Comparison of ENCODE assay signal across 23 mouse cellular contexts in the genomic region with DNA sequence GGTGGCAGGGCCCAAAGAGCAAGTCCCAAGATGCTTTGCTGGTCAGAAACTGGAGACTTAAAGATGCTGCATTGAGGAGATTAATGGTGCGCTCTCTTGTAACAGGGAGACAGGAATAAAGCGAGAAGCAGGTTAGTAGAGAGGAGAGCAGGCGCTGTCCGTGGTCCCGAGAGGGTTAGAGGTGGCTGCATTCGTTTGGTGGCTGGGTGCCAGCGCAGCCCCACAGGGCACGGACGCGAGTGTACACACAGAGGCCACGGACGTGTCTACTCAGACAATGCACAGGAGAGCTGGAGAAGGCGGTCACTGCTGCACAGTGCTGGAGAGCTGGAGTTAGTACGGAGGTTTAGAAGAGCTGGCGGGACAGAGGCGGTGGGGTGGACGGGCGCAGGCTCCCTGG.
DNase-seq lines count a peak whose midpoint lies in the region; ATAC-seq and TF ChIP-seq lines count a peak whose summit lies in the region.
"Had no signal": no experiment of that assay in that cellular context is flagged by ENCODE, and none has a peak within 500 bp of the region (broad histone marks: within the 10 kb centered on the region; RNA-seq: fewer than 3 reads in every experiment).

No protein-coding gene starts in this region.

- no peak for TF ChIP-seq POLR2A in testis, adult 2 months (IDR thresholded peaks at IDR 0.05; ENCODE audit: control insufficient read depth, low read depth, low read length)

- H3K4me1 ChIP-seq in embryonic facial prominence, embryonic 11.5 days (ENCODE audit: control insufficient read depth, insufficient read depth, low read length) = no peaks in the 10 kb centered on the region
- peaks cover 7% of the 10 kb centered on the region; the same call in 1 of the 2 replicates for H3K4me1 ChIP-seq in embryonic facial prominence, embryonic 10.5 days
- H3K4me1 ChIP-seq in testis, adult 2 months (ENCODE audit: control insufficient read depth, insufficient read depth, low read length) = peaks cover 2% of the 10 kb centered on the region
- H3K4me1 ChIP-seq: embryonic facial prominence, embryonic 15.5 days; hindbrain, embryonic 12.5 days had no signal

- TF ChIP-seq CTCF in testis, adult 2 months (IDR thresholded peaks at IDR 0.05; ENCODE audit: control insufficient read depth, insufficient read depth, insufficient replicate concordance, low read depth, low read length) = no peak

- 90% methylated on average over 18 of the region's 18 CpGs for WGBS in embryonic facial prominence, embryonic 11.5 days
- 93% methylated on average over 18 of the region's 18 CpGs for WGBS in embryonic facial prominence, embryonic 10.5 days

- H3K27me3 ChIP-seq in embryonic facial prominence, embryonic 11.5 days (ENCODE audit: control insufficient read depth, insufficient read depth, low read length) = no peaks in the 10 kb centered on the region
- H3K27me3 ChIP-seq in embryonic facial prominence, embryonic 10.5 days (replicated peaks; ENCODE audit: low read depth, poor library complexity, severe bottlenecking) = no peaks in the 10 kb centered on the region
- H3K27me3 ChIP-seq in testis, adult 2 months (ENCODE audit: control insufficient read depth, insufficient read depth, low read length) = no peaks in the 10 kb centered on the region
- H3K27me3 ChIP-seq: embryonic facial prominence, embryonic 15.5 days; hindbrain, embryonic 12.5 days had no signal

- H3K4me3 ChIP-seq in embryonic facial prominence, embryonic 11.5 days (ENCODE audit: low read depth, low read length) = no peak overlapping the region
- no peak overlapping the region for H3K4me3 ChIP-seq in embryonic facial prominence, embryonic 10.5 days
- H3K4me3 ChIP-seq in testis, adult 2 months (ENCODE audit: control insufficient read depth, low read depth, low read length) = peak overlapping the region; percentile 75
- H3K4me3 ChIP-seq: embryonic facial prominence, embryonic 15.5 days; erythroblast, embryonic 14.5 days; heart, embryonic 10.5 days; hindbrain, embryonic 12.5 days had no signal

- H3K36me3 ChIP-seq in embryonic facial prominence, embryonic 11.5 days (replicated peaks; ENCODE audit: control insufficient read depth, insufficient read depth, low read depth, low read length) = peaks cover 21% of the 10 kb centered on the region
- H3K36me3 ChIP-seq in embryonic facial prominence, embryonic 10.5 days (replicated peaks) = peaks cover 100% of the 10 kb centered on the region
- no peaks in the 10 kb centered on the region for H3K36me3 ChIP-seq in testis, adult 2 months (ENCODE audit: control insufficient read depth, insufficient read depth, low read length)

- H3K4me2 ChIP-seq in embryonic facial prominence, embryonic 11.5 days (ENCODE audit: low read depth, low read length) = no peak overlapping the region
- H3K4me2 ChIP-seq: embryonic facial prominence, embryonic 15.5 days; hindbrain, embryonic 12.5 days had no signal

- no peak overlapping the region for H3K27ac ChIP-seq in embryonic facial prominence, embryonic 11.5 days (replicated peaks; ENCODE audit: low read depth, low read length)
- H3K27ac ChIP-seq in embryonic facial prominence, embryonic 10.5 days (replicated peaks) = no peak overlapping the region
- H3K27ac ChIP-seq in testis, adult 2 months (ENCODE audit: control insufficient read depth, insufficient read depth, low read depth, low read length) = no peak overlapping the region
- H3K27ac ChIP-seq: embryonic facial prominence, embryonic 15.5 days; heart, embryonic 10.5 days; hindbrain, embryonic 12.5 days had no signal

- no peak for DNase-seq in embryonic facial prominence, embryonic 11.5 days (ENCODE audit: low spot score)
- no peak for DNase-seq in embryonic facial prominence, embryonic 10.5 days (ENCODE audit: low spot score)
- no peak for DNase-seq in testis, postnatal 14 days (ENCODE audit: low spot score)
- DNase-seq in ZHBTc4 (ENCODE audit: low read depth, low spot score) = peak; percentile 60
- no peak for DNase-seq in right cerebral cortex, postnatal 10 days (ENCODE audit: low spot score in 2 of 2)
- DNase-seq: adrenal gland, adult 2 months; adrenal gland, postnatal 36 days; cerebellum, adult 18-20 months; cerebellum, adult 9-11 months; cerebellum, postnatal 36 days; gastrocnemius, postnatal 10 days; heart, adult 18-20 months; heart, postnatal 10 days; heart, postnatal 4 days had no signal

- H3K9ac ChIP-seq in embryonic facial prominence, embryonic 11.5 days (replicated peaks; ENCODE audit: low read length) = no peak overlapping the region
- H3K9ac ChIP-seq: embryonic facial prominence, embryonic 15.5 days; hindbrain, embryonic 12.5 days had no signal

- ATAC-seq in embryonic facial prominence, embryonic 11.5 days (replicated peaks; ENCODE audit: insufficient number of reproducible peaks, low FRiP score, low TSS enrichment, low read depth) = 0 out of 2 replicates have a peak, but pooled peaks have one; percentile 30
- ATAC-seq in megakaryocyte-erythroid progenitor cell, adult 5-6 weeks (replicated peaks; ENCODE audit: low FRiP score, low TSS enrichment, poor library complexity, severe bottlenecking) = no peak
- ATAC-seq: forebrain, embryonic 16.5 days; hindbrain, embryonic 16.5 days; inflammation-experienced regulatory T-cells, adult 6 months had no signal

- no peaks in the 10 kb centered on the region for H3K9me3 ChIP-seq in embryonic facial prominence, embryonic 11.5 days (replicated peaks; ENCODE audit: control insufficient read depth, low read length)
- H3K9me3 ChIP-seq in embryonic facial prominence, embryonic 10.5 days = no peaks in the 10 kb centered on the region
- H3K9me3 ChIP-seq: embryonic facial prominence, embryonic 15.5 days; heart, embryonic 10.5 days; hindbrain, embryonic 12.5 days had no signal
